Mouse (Mus musculus) kidney, adult 11 months (tissue): ENCODE data around the gene Dera.
A peak's percentile ranks its signal among the peaks of the same experiment; 100 is the strongest.
"Not testable (repeated sequence)": the region's sequence is repeated elsewhere in the genome, so short reads cannot be mapped to it uniquely, and the experiment has no call there.

Experiments used
- DNase-seq: peaks from one replicate; pipeline ENCODE4 v3.0.0; 2022

Gene Dera

GRCm38 (mm10) chr6:137754056-137754856, at the start of gene Dera:
Gene Dera, plus strand, starts transcription at chr6:137754546.
- peak; percentile 93 for DNase-seq

- DNase-seq: no peak
These were observed 48.1 kb upstream of the Dera start for GRCm38 (mm10) chr6:137706209-137706608.

GRCm38 (mm10) chr6:137708726-137709405, 45.5 kb upstream of the Dera start:
- DNase-seq: not testable (repeated sequence)

- DNase-seq: no peak
These were observed 43.9 kb upstream of the Dera start for GRCm38 (mm10) chr6:137710179-137711037.

- no peak for DNase-seq
These were observed 41.6 kb upstream of the Dera start for GRCm38 (mm10) chr6:137712654-137713309.

- no peak for DNase-seq
These were observed 41.1 kb upstream of the Dera start for GRCm38 (mm10) chr6:137713310-137713664.

GRCm38 (mm10) chr6:137716802-137717201, 37.5 kb upstream of the Dera start:
- no peak for DNase-seq

- no peak for DNase-seq
These were observed 32.0 kb upstream of the Dera start for GRCm38 (mm10) chr6:137722220-137722931.

GRCm38 (mm10) chr6:137723898-137724297, 30.4 kb upstream of the Dera start:
- no peak for DNase-seq

- no peak for DNase-seq
These were observed 19.9 kb upstream of the Dera start for GRCm38 (mm10) chr6:137734460-137734845.

- DNase-seq: peak; percentile 91
These were observed 19.3 kb upstream of the Dera start, which contains the start of gene Strap for GRCm38 (mm10) chr6:137734846-137735609. Gene Strap, plus strand, starts transcription at chr6:137735078.

GRCm38 (mm10) chr6:137735671-137736238, 18.6 kb upstream of the Dera start:
- DNase-seq: no peak

GRCm38 (mm10) chr6:137740972-137741371, 13.4 kb upstream of the Dera start:
- DNase-seq: no peak

- no peak for DNase-seq
These were observed 9.6 kb upstream of the Dera start for GRCm38 (mm10) chr6:137744700-137745099.

- DNase-seq: no peak
These were observed 7.0 kb upstream of the Dera start for GRCm38 (mm10) chr6:137747174-137747928.

GRCm38 (mm10) chr6:137751551-137752274, 2.6 kb upstream of the Dera start:
- DNase-seq: peak; percentile 73

- DNase-seq: no peak
These were observed 2.1 kb upstream of the Dera start for GRCm38 (mm10) chr6:137752275-137752655.

- no peak for DNase-seq
These were observed 499 bp downstream of the Dera start for GRCm38 (mm10) chr6:137754857-137755232.

GRCm38 (mm10) chr6:137756310-137756709, 2.0 kb downstream of the Dera start:
- no peak for DNase-seq

- DNase-seq: no peak
These were observed 3.5 kb downstream of the Dera start for GRCm38 (mm10) chr6:137757891-137758290.
